Mouse (Mus musculus) T-helper 17 cell (primary cell): ENCODE data around the gene Cx3cr1.

Experiments used
- in situ Hi-C, 2 experiments: fragments of 300-600 bp; cut with MboI, MseI; formaldehyde crosslinking; loops; 1 replicate in 1 of 2; 2 replicates in 1 of 2; pipeline ENCODE4 v1.15.1; 2025; ENCODE audit warnings: high pct_unique_total_duplicates in 2 of 2

The Cx3cr1 gene

DNA sequence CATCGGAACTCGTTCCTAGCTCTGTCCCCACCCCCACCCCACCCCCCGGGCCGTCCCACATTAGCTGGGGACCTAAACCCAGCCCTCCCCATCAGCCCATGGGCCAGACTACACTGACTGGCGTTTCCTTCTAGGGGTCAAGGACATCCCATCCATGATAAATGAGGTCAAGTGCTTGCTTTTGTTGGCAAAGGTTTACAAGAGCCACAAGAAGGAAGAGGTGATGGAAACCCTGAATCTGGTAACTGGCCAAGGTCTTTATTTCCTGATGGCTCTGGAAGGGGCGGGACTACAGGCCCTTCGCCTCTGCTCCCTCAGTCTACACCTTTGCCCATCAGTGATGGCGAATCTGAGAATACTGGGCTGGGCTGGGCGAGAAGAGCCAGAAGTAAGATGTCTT is 110.8 kb downstream of the Cx3cr1 start:
- in situ Hi-C loops: no loop called here

DNA sequence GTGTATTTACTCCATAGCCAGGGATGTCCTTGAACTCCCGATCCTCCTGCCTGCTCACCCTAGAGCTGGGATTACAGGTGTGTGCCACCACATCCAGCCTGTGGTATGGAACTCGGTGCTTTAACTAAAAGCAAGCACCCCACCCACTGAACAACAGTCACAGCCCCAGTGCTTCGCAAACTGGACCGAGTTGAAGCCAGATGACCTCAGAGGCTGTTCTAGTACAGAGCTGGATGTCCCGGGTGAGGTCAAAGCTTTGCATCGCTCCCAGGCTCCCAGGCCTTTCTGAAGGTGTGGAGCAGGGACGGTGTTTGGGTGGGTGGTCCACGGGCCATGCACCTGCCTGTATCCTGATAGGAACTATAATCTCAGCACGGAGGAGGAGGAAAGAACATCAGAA is 118.3 kb downstream of the Cx3cr1 start:
- in situ Hi-C loops: no loop called here

DNA sequence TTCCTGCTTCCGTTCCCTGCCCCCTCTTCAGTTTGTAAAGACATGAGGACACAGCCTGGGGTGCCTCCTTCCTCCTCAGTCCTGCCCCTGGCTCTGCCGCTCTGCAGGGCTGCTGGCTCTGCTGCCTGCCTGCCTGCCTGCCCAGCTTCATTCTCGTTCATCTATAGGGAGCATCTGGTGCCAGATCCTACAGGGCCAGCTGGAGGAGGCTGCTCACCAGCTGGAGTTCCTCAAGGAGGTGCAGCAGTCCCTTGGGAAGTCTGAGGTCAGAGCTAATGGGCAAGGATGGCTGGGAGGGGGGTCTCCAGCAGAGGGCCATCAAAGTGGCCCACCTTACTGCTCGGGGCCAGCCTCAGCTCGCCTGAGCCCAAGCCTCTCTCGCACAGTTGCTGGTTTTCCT is 119.2 kb downstream of the Cx3cr1 start:
- in situ Hi-C loops: no loop called here

DNA sequence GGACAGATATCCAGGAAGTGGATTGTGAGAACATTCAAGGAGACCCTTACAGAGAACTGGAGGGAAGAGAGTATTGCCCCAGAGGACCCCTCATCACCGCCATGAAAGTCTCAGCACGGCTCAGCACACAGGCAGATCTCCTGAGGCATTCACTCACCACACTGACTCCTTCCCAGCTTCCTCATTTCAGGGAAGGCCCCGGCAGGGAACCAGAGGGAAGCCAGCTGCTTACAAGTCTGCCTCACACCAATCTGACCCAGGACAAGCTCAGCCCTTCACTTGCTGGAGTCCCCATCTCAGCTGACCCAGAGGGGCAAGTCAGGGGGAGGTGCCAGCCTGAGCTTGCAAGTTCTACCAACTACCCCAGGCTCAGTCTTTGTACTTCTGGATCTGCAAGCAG is 120.9 kb downstream of the Cx3cr1 start:
- in situ Hi-C loops: loop anchor here in 1 of 2 experiments (25.0 kb wide), 1 partner anchor 1912 kb away; the partner anchor contains the start of gene Azi2

DNA sequence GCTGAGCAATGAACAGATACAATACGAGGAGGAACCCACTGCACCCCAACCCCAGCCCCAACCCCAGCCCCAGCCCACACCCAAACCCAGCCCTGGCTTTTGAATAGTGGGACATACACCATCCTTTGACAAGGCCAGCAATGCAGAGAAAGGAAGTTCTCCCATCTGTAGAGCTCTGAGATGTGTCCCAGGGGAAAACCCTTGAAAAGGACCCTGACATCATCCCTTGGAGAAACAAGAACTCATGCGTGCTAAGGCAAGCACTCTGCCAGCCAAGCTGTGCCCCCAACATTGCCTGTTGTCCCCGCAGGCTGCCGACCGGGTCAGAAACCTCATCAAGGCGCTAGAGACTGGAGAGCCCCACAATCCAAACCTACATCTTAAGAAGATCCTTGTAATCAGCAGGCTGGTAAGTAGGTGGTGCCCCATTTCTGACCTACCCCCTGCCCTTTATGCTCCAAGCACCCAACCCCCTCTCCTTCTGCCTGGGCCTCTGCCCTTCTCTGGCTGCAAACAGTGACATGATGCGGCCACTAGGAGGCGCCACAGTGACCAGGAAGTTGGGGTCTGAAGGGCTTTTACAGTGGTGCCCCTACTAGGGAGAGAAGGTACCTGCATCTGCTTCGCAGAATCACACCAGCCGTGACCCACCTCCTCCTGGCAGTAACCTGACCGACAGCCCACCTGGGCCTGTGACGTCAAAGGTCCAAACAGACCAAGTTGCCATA is 124.3 kb downstream of the Cx3cr1 start:
- in situ Hi-C loops: loop anchor here in 1 of 2 experiments (25.0 kb wide), 1 partner anchor 1908 kb away; the partner anchor contains the start of gene Azi2

DNA sequence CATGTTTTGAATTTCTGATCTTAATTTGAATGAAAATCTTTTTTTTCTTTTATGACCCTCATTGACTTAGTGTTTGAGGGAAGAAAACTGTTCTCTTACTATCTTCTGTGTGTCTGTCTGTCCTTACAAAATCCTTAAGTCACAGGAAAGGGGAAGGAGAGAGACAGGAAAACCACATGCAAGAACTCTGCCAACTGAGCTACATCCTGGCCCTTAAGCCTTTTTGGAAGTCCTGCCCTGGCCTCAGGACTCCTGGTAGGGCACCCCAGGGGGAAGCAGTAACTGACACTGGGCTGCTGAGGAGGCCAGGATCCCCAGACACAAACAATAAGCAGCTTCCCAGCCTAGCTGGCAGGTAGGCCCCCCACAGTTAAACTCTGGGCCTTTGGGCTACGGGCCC is 126.4 kb downstream of the Cx3cr1 start:
- in situ Hi-C loops: loop anchor here in 1 of 2 experiments (25.0 kb wide), 1 partner anchor 1906 kb away; the partner anchor contains the start of gene Azi2

DNA sequence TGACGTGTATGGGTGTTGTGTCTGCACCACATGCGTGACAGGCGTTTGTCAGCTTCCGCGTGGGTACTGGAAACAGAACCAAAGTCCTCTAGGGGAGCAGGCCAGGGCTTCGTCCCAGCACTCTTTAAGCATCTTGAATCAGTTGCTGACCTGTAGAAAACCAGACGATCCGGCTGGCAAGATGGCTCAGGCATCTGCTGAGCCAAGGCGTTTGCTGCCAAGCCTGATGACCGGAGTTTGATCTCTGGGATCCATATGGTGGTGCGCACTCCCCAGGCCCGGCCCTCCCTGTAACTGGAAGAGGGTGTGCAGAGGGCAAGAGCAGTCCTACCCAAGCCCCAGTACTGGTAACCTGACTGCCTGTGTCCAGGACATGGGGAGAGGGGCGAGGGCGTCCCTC is 127.8 kb downstream of the Cx3cr1 start:
- in situ Hi-C loops: loop anchor here in 1 of 2 experiments (25.0 kb wide), 1 partner anchor 1905 kb away; the partner anchor contains the start of gene Azi2

DNA sequence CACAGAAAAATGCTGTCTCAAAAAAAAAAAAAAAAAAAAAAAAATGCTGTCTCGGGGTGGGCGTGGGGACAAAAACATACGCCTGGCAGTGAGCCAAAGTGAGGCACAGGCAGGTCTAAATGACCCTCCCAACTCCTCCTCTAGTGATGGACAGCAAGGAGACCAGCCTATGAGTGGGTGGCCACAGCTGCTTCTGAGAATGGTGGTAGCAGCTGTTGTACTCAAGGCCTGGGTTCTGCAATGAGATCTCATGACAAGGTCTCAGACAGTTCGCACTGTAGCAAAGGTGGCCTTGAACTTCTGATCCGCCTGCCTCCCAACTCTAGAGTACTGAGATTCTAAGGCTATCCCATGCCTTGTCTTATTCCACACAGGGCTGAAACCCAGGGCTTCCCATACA is 128.3 kb downstream of the Cx3cr1 start:
- in situ Hi-C loops: loop anchor here in 1 of 2 experiments (25.0 kb wide), 1 partner anchor 1904 kb away; the partner anchor contains the start of gene Azi2

DNA sequence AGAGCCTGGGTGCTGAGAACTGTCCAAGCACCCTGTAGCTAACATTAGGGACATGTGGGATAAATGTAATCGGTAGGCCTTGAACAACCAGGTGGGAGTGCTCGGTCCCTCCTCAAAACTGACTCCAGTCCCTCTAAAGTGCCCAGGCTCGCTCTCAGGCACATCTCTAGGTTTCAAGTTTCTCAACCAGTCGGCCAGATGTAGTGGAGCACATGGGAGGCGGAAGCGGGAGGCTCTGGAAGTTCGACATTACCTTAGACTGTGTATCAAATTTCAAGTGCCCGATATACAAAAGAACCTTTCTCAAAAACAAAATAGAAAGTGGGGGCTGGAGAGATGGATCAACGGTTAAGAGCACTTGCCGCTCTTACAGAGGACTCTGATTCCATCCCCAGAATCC is 130.0 kb downstream of the Cx3cr1 start:
- in situ Hi-C loops: loop anchor here in 1 of 2 experiments (5.0 to 25.0 kb wide), 2 partner anchors 42 to 1902 kb away; partner anchors contain the start of gene Azi2

DNA sequence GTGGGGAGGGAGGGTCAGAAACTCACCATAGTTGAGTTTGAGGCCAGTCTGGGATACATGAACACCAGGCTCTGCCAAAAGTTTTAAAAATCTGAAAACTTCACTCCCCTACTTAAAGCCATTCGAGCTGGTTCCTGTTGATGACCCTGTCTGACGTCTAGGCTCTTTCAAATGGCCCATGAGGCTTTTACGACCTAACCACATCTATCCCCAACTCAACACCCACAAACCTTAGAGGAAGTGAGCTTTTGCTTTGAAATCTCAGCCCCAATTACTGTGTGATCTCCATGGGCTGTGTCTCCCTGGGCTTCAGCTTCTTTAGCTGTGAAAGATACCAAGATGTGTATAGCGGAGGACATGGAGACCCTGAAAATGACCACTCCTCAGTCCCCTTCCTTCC is 131.2 kb downstream of the Cx3cr1 start:
- in situ Hi-C loops: loop anchor here in 1 of 2 experiments (5.0 to 25.0 kb wide), 2 partner anchors 41 to 1901 kb away; partner anchors contain the start of gene Azi2

DNA sequence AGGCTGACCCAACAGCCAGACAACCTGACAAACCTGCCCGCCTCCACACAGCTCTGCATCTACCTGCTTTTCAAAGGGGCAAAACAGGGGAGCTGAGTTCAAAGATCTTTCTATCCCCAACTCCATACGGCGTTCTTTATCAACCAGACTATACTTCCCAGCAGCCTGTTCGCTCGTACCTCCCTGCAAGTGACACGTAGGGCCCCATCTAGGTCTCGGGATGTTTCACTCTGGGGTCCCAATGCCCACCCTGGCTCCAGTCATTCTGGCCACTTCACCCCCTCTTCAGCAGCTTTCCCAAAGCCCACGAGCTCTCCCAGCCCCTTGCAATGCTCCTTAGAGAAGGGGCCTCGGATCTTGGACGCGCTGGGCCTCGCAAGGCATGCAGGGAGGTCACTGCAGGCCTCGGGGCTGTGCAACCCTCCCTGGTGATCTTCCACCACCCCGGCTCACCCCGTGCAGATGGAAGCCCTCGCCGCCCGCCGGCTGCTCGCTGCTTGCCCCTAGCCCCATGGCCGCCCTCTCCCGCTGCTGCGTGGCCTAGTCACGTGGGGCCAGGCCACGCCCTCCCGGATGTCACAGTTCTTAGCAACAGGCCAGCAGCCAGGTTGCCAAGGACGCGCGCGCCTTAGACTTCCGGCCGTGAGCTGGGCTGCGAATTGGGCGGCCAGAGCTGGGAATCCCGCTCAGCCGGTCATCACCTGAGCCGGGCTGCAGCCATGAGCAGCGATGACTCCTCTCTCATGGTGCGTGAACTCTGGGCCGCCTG is 132.5 kb downstream of the Cx3cr1 start, which contains the start of the genes Gorasp1 and Ttc21a:
Gene Gorasp1, minus strand, starts transcription at position 561 of the 769 bp plus-strand sequence.
Gene Ttc21a, plus strand, starts transcription at position 602 of the 769 bp plus-strand sequence.
- in situ Hi-C loops: loop anchor here in 1 of 2 experiments (5.0 to 25.0 kb wide), 2 partner anchors 40 to 1900 kb away; partner anchors contain the start of gene Azi2

DNA sequence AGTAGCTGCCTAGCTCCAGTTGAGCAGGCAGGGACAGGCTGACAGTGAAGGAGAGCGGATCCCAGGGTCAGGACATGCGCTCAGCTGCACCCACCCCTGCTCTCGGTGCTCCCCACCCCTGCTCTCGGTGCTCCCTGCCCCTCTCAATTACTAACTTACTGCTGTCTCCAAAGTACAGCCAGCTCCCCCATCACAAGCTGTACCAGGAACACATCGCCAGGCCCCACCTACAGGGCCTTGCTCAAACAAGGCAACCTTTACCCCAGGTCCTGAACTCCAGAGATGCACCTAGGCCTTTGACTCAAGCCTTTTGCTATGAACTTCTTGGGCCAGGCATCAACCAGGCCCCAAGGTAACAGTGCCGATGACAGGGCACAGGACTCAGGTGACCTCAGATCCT is 136.0 kb downstream of the Cx3cr1 start:
- in situ Hi-C loops: loop anchor here in 1 of 2 experiments (25.0 kb wide), 1 partner anchor 1896 kb away; the partner anchor contains the start of gene Azi2

DNA sequence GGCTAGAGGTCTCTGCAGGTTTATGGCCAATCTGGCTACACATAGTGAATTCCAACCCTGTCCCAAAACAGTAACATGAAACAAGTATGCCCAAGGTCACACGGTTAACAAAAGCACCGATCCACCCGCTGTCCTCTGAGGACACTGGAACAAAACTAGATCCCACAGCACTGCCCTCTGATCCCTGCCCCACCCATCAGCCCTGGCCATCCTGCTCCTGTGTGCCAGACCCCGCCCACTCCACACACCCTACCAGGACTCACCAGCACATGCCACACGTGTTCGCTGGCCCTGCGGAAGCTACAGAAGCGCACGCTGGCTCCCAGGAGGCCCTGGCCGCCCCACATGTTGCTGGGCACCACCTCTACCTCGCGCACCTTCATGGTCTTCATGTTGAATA is 137.3 kb downstream of the Cx3cr1 start:
- in situ Hi-C loops: loop anchor here in 1 of 2 experiments (25.0 kb wide), 1 partner anchor 1895 kb away; the partner anchor contains the start of gene Azi2

DNA sequence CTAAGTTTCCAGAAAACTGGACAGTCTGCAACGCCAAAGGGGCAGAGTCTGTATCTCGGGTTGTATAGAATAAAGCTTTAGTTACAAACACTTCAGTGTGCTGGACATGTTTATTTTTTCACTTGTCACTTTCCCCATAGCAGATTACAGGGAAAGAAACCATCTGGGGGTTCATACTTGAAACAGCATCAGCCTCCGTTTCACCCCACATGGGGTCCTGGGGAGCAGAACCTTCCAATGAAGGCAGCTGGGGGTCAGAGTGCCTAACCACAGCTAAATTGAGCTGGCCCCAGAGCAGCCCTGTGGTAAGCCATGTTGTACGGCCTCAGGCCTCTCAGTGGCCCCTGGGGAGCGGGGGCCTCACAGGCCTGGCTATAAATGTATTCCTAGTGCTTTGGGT is 143.2 kb downstream of the Cx3cr1 start:
- in situ Hi-C loops: loop anchor here (10.0 to 25.0 kb wide), 2 partner anchors 1568 to 1889 kb away; partner anchors contain the start of genes Azi2 (in 1 of the 2) and Cck (in 1 of the 2)

DNA sequence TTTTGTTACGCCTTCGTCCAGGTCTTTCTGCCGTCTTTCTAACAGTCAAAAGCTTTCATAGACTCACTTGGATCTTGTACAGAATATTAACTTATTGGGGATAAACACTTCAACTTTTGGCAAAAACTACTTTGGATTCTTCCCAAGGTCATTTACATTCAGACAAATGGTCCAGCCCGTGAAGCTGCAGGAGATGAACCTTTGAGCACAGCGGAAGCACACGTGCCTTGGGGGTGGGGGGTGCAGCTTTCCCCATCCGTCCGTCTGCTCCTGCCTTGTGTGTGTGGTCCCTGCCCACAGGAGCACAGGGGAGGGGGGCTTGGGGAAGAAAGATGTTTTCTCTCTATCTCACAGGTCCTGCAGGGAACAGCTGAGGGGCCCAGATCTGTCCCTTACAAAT is 143.9 kb downstream of the Cx3cr1 start:
- in situ Hi-C loops: loop anchor here (10.0 to 25.0 kb wide), 2 partner anchors 1569 to 1888 kb away; partner anchors contain the start of genes Azi2 (in 1 of the 2) and Cck (in 1 of the 2)

DNA sequence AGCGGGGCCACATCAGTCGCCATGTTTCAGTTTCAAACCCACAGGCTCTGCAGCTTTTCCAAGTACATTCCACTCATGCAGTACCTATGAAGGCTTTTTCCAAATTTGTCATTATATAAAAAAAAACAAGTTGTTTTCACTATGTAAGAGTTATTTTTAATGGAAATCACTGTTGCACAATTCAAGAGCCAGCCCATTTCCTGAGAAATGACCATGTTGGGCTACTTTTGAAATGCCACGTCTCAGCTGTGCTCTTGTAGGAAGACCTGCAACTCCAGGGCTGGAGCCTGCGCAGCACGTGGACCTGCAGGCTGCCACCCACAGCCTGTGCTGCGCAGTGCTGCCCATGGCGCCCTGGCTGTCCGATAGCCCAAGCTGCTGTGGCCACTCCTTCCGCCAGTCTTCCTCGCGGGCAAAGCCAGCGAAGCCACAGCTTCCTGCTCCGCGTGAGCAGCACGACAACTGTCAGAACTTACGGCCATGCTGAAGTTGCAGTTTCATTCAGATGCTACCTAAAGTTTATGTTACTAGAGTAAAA is 144.5 kb downstream of the Cx3cr1 start:
- in situ Hi-C loops: loop anchor here (10.0 to 25.0 kb wide), 2 partner anchors 1570 to 1888 kb away; partner anchors contain the start of genes Azi2 (in 1 of the 2) and Cck (in 1 of the 2)

DNA sequence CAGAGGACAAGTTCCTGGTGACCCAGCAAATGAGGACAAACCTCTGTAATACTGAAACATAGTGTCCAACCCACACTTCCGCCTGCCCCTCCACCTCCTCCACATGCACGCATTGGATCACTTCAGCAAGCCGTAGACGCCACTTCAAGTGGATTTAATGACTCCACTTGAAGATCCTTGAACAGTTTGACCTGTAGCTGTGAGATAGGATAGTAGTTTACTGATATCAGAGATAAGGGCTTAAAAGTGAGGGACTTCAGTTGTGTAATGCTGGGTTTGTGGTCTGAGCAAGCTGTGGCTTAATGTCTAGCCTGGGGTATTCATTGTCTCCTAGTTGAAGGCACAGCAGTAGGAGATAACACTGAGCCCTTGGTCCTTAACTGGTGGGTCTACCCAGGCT is 146.2 kb downstream of the Cx3cr1 start:
- in situ Hi-C loops: loop anchor here in 1 of 2 experiments (10.0 kb wide), 1 partner anchor 1571 kb away; the partner anchor contains the start of gene Cck

DNA sequence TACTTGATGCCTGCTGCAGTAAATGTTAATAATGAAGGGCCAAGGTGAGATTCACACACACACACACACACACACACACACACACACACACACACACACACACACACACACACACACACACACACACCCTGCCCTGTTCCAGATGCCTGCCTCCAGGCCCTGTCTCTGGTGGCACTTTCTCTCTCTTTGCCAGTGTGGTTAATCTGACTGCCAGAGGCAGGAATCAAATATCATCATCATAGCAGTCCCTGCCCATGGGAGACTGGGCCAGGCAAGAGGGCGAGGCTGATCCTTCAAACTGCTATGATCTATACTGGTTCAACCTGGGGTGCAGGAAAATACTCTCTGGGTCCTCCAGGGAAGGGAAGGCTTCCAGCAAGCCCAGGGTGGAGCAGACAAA is 149.8 kb downstream of the Cx3cr1 start:
- in situ Hi-C loops: loop anchor here in 1 of 2 experiments (10.0 kb wide), 1 partner anchor 1575 kb away; the partner anchor contains the start of gene Cck

DNA sequence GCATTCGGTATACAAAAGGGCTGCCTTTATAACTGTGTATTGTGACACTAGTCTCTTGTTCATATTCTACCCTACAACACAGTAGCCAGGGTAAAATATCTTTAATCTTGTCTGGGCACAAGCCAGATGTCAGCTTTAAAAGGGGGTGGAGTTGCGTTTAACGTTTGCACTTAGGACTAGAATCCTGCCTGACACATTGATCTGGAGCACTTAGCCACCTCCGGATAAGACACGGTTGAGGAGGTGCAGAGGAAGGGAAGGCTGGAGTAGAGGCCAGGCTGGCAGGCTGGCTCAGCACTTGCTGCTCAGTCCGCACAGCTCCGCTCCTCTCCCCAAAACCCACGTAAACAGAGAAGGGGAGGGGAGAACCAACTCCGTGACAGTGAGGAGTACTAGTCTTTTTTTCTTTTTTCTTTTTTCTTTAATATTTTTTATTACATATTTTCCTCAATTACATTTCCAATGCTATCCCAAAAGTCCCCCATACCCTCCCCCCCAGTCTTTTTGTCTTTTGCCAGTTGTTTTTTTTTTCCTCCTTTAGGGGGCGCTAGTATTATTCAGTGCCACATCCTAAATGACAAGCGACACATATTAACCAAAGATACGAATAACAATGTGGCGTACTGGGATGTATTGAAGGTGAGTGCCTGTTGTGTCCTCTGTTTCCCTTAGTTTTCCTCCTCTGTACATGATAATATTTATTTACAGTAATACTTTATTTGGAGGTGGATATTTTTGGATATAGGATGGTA is 156.4 kb downstream of the Cx3cr1 start:
- in situ Hi-C loops: no loop called here

DNA sequence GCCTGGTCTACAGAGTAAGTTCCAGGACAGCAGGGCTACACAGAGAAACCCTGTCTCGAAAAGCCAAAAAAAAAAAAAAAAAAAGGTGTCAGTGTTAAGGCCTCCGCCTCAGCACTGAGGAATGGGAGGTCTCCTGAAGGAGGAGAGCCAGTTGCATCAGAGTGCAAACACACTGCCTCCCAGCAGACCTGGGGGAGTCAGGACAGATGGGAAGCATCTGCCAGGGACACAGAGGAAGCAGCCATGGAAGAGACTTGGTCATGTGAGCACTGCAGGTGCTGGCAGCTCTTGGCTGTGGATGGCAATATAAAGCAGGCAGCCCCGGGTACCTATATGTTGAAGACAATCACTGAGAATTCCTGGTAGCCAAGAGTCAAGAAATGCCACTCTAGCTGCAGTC is 159.7 kb downstream of the Cx3cr1 start:
- in situ Hi-C loops: no loop called here
